Mouse (Mus musculus): ENCODE data around the gene 4932438H23Rik.

The 4932438H23Rik gene

GRCm38 (mm10) chr16:91061531-91062318, 33.2 kb downstream of the 4932438H23Rik start:
- ATAC-seq (ENCODE audit: insufficient number of reproducible peaks, low FRiP score, low TSS enrichment): no peak

- ATAC-seq (ENCODE audit: insufficient number of reproducible peaks, low FRiP score, low TSS enrichment): no peak
Observed at GRCm38 (mm10) chr16:91057741-91058140, 37.2 kb downstream of the 4932438H23Rik start.

- no peak for ATAC-seq (ENCODE audit: insufficient number of reproducible peaks, low FRiP score, low TSS enrichment)
Observed at GRCm38 (mm10) chr16:91057261-91057660, 37.7 kb downstream of the 4932438H23Rik start.

- ATAC-seq (ENCODE audit: insufficient number of reproducible peaks, low FRiP score, low TSS enrichment): no peak
Observed at GRCm38 (mm10) chr16:91056043-91056821, 38.7 kb downstream of the 4932438H23Rik start.

- ATAC-seq (ENCODE audit: insufficient number of reproducible peaks, low FRiP score, low TSS enrichment): no peak
Observed at GRCm38 (mm10) chr16:91055150-91055549, 39.8 kb downstream of the 4932438H23Rik start.

GRCm38 (mm10) chr16:91053599-91053998, 41.3 kb downstream of the 4932438H23Rik start:
- ATAC-seq (ENCODE audit: insufficient number of reproducible peaks, low FRiP score, low TSS enrichment): peak; percentile 70; the same call in 1 of the 2 replicates

- ATAC-seq (ENCODE audit: insufficient number of reproducible peaks, low FRiP score, low TSS enrichment): no peak
Observed at GRCm38 (mm10) chr16:91045511-91045910, 49.4 kb downstream of the 4932438H23Rik start.

GRCm38 (mm10) chr16:91044270-91045182, 50.4 kb downstream of the 4932438H23Rik start, which contains the start of gene Paxbp1:
Paxbp1 (minus strand) TSS chr16:91044543.
- peak; percentile 97 for ATAC-seq (ENCODE audit: insufficient number of reproducible peaks, low FRiP score, low TSS enrichment)

GRCm38 (mm10) chr16:91043461-91044248, 51.3 kb downstream of the 4932438H23Rik start:
- ATAC-seq (ENCODE audit: insufficient number of reproducible peaks, low FRiP score, low TSS enrichment): peak; percentile 56

- no peak for ATAC-seq (ENCODE audit: insufficient number of reproducible peaks, low FRiP score, low TSS enrichment)
Observed at GRCm38 (mm10) chr16:91042640-91043039, 52.3 kb downstream of the 4932438H23Rik start.

- no peak for ATAC-seq (ENCODE audit: insufficient number of reproducible peaks, low FRiP score, low TSS enrichment)
Observed at GRCm38 (mm10) chr16:91035866-91036265, 59.1 kb downstream of the 4932438H23Rik start.

GRCm38 (mm10) chr16:91030751-91031150, 64.2 kb downstream of the 4932438H23Rik start:
- no peak for ATAC-seq (ENCODE audit: insufficient number of reproducible peaks, low FRiP score, low TSS enrichment)

- ATAC-seq (ENCODE audit: insufficient number of reproducible peaks, low FRiP score, low TSS enrichment): no peak
Observed at GRCm38 (mm10) chr16:91029901-91030300, 65.0 kb downstream of the 4932438H23Rik start.

- no peak for ATAC-seq (ENCODE audit: insufficient number of reproducible peaks, low FRiP score, low TSS enrichment)
Observed at GRCm38 (mm10) chr16:91029161-91029743, 65.7 kb downstream of the 4932438H23Rik start.

- ATAC-seq (ENCODE audit: insufficient number of reproducible peaks, low FRiP score, low TSS enrichment): no peak
Observed at GRCm38 (mm10) chr16:91026290-91026689, 68.6 kb downstream of the 4932438H23Rik start.

- no peak for ATAC-seq (ENCODE audit: insufficient number of reproducible peaks, low FRiP score, low TSS enrichment)
Observed at GRCm38 (mm10) chr16:91023384-91023783, 71.5 kb downstream of the 4932438H23Rik start.

- no peak for ATAC-seq (ENCODE audit: insufficient number of reproducible peaks, low FRiP score, low TSS enrichment)
Observed at GRCm38 (mm10) chr16:91020842-91021483, 74.0 kb downstream of the 4932438H23Rik start.

GRCm38 (mm10) chr16:91019476-91019875, 75.4 kb downstream of the 4932438H23Rik start:
- ATAC-seq (ENCODE audit: insufficient number of reproducible peaks, low FRiP score, low TSS enrichment): no peak

GRCm38 (mm10) chr16:91015761-91016160, 79.2 kb downstream of the 4932438H23Rik start:
- ATAC-seq (ENCODE audit: insufficient number of reproducible peaks, low FRiP score, low TSS enrichment): no peak
